Mouse (Mus musculus): ENCODE data around the gene B230104I21Rik. TPM values are rescaled to one million over a fixed set of nuclear protein-coding genes. Genes with fewer than 3 reads are reported as not detected.

B230104I21Rik gene
- polyA plus RNA-seq, 1 experiment: not detected

- Histone ChIP-seq H3K9me3 (ENCODE audit: control insufficient read depth, low read length) (peaks cover 2% of the 10 kb centered on the region; the same call in 1 of the 2 replicates), H3K27me3 (ENCODE audit: control insufficient read depth) (no peaks in the 10 kb centered on the region), H3K4me1 (ENCODE audit: control insufficient read depth) (no peaks in the 10 kb centered on the region), H3K36me3 (ENCODE audit: control insufficient read depth) (no peaks in the 10 kb centered on the region), H3K4me3 (replicated peaks) (no peak overlapping the region)
- no peak for TF ChIP-seq GATA1 (IDR thresholded peaks at IDR 0.05; ENCODE audit: low read length)
- TF ChIP-seq TAL1 (IDR thresholded peaks at IDR 0.05; ENCODE audit: low read length): no peak
Measured at GRCm38 (mm10) chr4:154312143-154312812, 23.6 kb upstream of the B230104I21Rik start.

DNA sequence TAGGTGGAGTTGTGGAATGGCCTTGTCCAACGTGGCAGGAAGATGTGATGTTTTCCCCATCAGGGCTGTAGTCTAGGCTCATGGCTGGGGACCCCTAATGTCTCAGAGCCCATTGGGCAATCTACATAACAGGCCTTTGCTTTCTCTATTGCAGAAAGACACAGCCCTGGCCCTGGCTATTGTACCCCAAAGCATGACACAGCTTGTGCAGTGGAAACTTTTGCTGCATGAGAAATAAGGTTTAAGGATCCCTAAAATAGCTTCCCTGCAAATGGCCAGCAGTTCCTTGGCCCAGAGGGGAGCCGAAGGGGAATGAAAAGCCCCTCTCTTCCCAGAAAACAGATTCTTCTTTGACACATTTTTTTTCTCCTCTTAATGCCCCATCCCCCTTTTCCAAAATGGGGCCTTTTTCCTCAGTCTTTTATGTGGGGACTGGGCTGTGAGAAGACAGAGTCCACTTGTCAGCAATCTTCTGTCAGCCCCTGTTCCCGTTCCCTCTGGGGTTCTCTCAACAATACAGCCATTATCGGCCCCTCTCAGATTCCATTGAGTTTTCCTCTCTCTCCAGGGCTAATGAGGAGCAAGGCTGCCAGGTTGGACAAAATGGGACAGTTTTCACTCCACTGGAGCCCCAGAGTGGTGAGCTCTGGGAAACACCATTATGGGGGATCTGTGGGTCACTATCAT is 22.8 kb upstream of the B230104I21Rik start:
- Histone ChIP-seq H3K9me3 (ENCODE audit: control insufficient read depth, low read length) (peaks cover 2% of the 10 kb centered on the region; the same call in 1 of the 2 replicates), H3K4me1 (ENCODE audit: control insufficient read depth) (no peaks in the 10 kb centered on the region), H3K27me3 (ENCODE audit: control insufficient read depth) (no peaks in the 10 kb centered on the region), H3K36me3 (ENCODE audit: control insufficient read depth) (no peaks in the 10 kb centered on the region), H3K4me3 (replicated peaks) (no peak overlapping the region)
- TF ChIP-seq TAL1 (IDR thresholded peaks at IDR 0.05; ENCODE audit: low read length) (no peak), GATA1 (IDR thresholded peaks at IDR 0.05; ENCODE audit: low read length) (no peak)

GRCm38 (mm10) chr4:154313622-154313967 is 22.3 kb upstream of the B230104I21Rik start:
- Histone ChIP-seq H3K36me3 (ENCODE audit: control insufficient read depth) (no peaks in the 10 kb centered on the region), H3K4me3 (replicated peaks) (no peak overlapping the region), H3K4me1 (ENCODE audit: control insufficient read depth) (no peaks in the 10 kb centered on the region), H3K27me3 (ENCODE audit: control insufficient read depth) (no peaks in the 10 kb centered on the region), H3K9me3 (ENCODE audit: control insufficient read depth, low read length) (peaks cover 2% of the 10 kb centered on the region; the same call in 1 of the 2 replicates)
- TF ChIP-seq TAL1 (IDR thresholded peaks at IDR 0.05; ENCODE audit: low read length) (no peak), GATA1 (IDR thresholded peaks at IDR 0.05; ENCODE audit: low read length) (no peak)

- Histone ChIP-seq H3K27me3 (ENCODE audit: control insufficient read depth) (no peaks in the 10 kb centered on the region), H3K9me3 (ENCODE audit: control insufficient read depth, low read length) (no peaks in the 10 kb centered on the region), H3K36me3 (ENCODE audit: control insufficient read depth) (no peaks in the 10 kb centered on the region), H3K4me1 (ENCODE audit: control insufficient read depth) (peaks cover 5% of the 10 kb centered on the region), H3K4me3 (replicated peaks) (no peak overlapping the region)
- TF ChIP-seq TAL1 (IDR thresholded peaks at IDR 0.05; ENCODE audit: low read length) (no peak), GATA1 (IDR thresholded peaks at IDR 0.05; ENCODE audit: low read length) (no peak)
Measured at GRCm38 (mm10) chr4:154325410-154325809, 10.5 kb upstream of the B230104I21Rik start.

DNA sequence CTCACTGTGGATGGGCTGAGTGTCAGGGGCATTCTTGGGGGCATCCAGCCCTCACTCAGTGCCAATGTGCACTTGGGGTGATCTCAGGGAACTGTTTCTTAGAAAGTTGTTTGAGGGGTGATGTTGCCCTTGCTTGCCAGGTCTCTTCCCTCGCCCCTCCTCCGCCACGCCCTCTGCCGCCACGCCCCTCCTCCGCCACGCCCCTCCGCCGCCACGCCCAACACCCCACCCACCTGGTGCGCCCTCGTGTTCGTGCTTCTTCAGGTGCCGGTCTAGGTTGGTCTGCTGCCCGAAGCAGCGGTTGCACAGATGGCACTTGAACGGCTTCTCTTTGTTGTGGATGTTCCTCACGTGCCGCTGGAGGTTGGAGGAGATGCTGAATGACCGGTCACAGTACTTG is 7.5 kb upstream of the B230104I21Rik start:
- TF ChIP-seq TAL1 (IDR thresholded peaks at IDR 0.05; ENCODE audit: low read length): no peak
- TF ChIP-seq GATA1 (IDR thresholded peaks at IDR 0.05; ENCODE audit: low read length): no peak
- no peaks in the 10 kb centered on the region for H3K36me3 ChIP-seq (ENCODE audit: control insufficient read depth)
- peaks cover 5% of the 10 kb centered on the region for H3K4me1 ChIP-seq (ENCODE audit: control insufficient read depth)
- H3K27me3 ChIP-seq (ENCODE audit: control insufficient read depth): no peaks in the 10 kb centered on the region
- no peaks in the 10 kb centered on the region for H3K9me3 ChIP-seq (ENCODE audit: control insufficient read depth, low read length)
- H3K4me3 ChIP-seq (replicated peaks): no peak overlapping the region

GRCm38 (mm10) chr4:154328836-154329235 is 7.1 kb upstream of the B230104I21Rik start:
- TF ChIP-seq TAL1 (IDR thresholded peaks at IDR 0.05; ENCODE audit: low read length): no peak
- TF ChIP-seq GATA1 (IDR thresholded peaks at IDR 0.05; ENCODE audit: low read length): no peak
- H3K4me1 ChIP-seq (ENCODE audit: control insufficient read depth): peaks cover 5% of the 10 kb centered on the region
- no peaks in the 10 kb centered on the region for H3K27me3 ChIP-seq (ENCODE audit: control insufficient read depth)
- no peak overlapping the region for H3K4me3 ChIP-seq (replicated peaks)
- no peaks in the 10 kb centered on the region for H3K36me3 ChIP-seq (ENCODE audit: control insufficient read depth)
- H3K9me3 ChIP-seq (ENCODE audit: control insufficient read depth, low read length): no peaks in the 10 kb centered on the region

GRCm38 (mm10) chr4:154330001-154330400 is 5.9 kb upstream of the B230104I21Rik start:
- TF ChIP-seq TAL1 (IDR thresholded peaks at IDR 0.05; ENCODE audit: low read length) (no peak), GATA1 (IDR thresholded peaks at IDR 0.05; ENCODE audit: low read length) (no peak)
- Histone ChIP-seq H3K4me1 (ENCODE audit: control insufficient read depth) (peaks cover 5% of the 10 kb centered on the region), H3K4me3 (replicated peaks) (no peak overlapping the region), H3K36me3 (ENCODE audit: control insufficient read depth) (no peaks in the 10 kb centered on the region), H3K27me3 (ENCODE audit: control insufficient read depth) (no peaks in the 10 kb centered on the region), H3K9me3 (ENCODE audit: control insufficient read depth, low read length) (no peaks in the 10 kb centered on the region)

GRCm38 (mm10) chr4:154331271-154331670 is 4.7 kb upstream of the B230104I21Rik start:
- Histone ChIP-seq H3K4me1 (ENCODE audit: control insufficient read depth) (peaks cover 5% of the 10 kb centered on the region), H3K4me3 (replicated peaks) (no peak overlapping the region), H3K27me3 (ENCODE audit: control insufficient read depth) (no peaks in the 10 kb centered on the region), H3K9me3 (ENCODE audit: control insufficient read depth, low read length) (no peaks in the 10 kb centered on the region), H3K36me3 (ENCODE audit: control insufficient read depth) (no peaks in the 10 kb centered on the region)
- TF ChIP-seq GATA1 (IDR thresholded peaks at IDR 0.05; ENCODE audit: low read length): no peak
- no peak for TF ChIP-seq TAL1 (IDR thresholded peaks at IDR 0.05; ENCODE audit: low read length)

DNA sequence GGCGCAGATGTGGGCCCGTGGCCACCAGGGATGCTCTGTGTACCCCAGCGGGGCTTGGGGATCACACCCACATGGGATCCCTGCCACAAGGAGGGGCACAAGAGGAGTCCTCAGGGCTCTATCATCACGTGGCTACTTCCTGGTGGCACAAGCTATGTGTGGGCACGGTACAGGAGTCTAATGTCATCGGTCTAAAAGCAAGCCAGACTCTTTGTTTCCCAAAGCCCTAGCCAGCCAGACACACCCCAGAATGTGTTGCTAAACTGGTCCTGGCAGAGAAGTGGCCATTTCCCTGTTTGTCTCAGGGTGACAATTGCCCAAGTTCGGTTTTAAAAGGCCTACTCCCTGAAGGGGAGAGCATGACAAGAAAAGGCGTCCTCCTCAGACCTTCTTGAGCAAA is 2.6 kb upstream of the B230104I21Rik start:
- Histone ChIP-seq H3K4me1 (ENCODE audit: control insufficient read depth) (peaks cover 4% of the 10 kb centered on the region), H3K4me3 (replicated peaks) (no peak overlapping the region), H3K9me3 (ENCODE audit: control insufficient read depth, low read length) (no peaks in the 10 kb centered on the region), H3K27me3 (ENCODE audit: control insufficient read depth) (no peaks in the 10 kb centered on the region), H3K36me3 (ENCODE audit: control insufficient read depth) (no peaks in the 10 kb centered on the region)
- TF ChIP-seq TAL1 (IDR thresholded peaks at IDR 0.05; ENCODE audit: low read length) (no peak), GATA1 (IDR thresholded peaks at IDR 0.05; ENCODE audit: low read length) (no peak)

All from erythroblast, embryonic 14.5 days (primary cell).